Mouse (Mus musculus): ENCODE data around the gene Smarcal1. TPM values are rescaled to one million over a fixed set of nuclear protein-coding genes. Genes with fewer than 3 reads are reported as not detected.

The Smarcal1 gene
- polyA plus RNA-seq, 1 experiment = 20.2 TPM

DNA sequence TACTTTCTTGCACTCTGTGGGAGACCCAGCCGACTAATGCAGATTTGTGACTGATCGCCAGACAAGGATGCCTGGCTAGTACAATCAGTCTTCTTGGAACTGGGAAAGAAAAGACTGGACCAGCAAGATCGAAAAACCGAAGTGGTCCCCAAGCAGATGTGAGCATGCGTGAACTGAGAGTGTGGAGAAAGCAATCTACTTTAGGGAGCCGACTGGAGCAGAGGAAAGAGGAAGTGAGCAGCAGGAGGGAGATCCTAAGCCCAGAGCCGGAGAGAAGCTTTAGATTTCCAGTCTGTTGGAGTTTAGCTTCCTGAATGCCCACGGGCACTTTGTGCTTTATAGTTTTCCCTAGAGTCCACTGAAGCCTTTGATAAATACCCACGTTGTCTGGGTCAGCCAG is 16.0 kb upstream of the Smarcal1 start:
- H3K4me1 ChIP-seq (ENCODE audit: control insufficient read depth, insufficient read depth, low read length) = peaks cover 10% of the 10 kb centered on the region
- H3K27ac ChIP-seq (ENCODE audit: insufficient read depth, low read depth, low read length) = no peak overlapping the region
- peak overlapping the region; percentile 32 for H3K4me3 ChIP-seq (ENCODE audit: insufficient read depth, low read length)
- TF ChIP-seq CTCF (IDR thresholded peaks at IDR 0.05; ENCODE audit: low read depth, low read length) (no peak), POLR2A (IDR thresholded peaks at IDR 0.05; ENCODE audit: borderline replicate concordance, low read depth, low read length) (no peak)

DNA sequence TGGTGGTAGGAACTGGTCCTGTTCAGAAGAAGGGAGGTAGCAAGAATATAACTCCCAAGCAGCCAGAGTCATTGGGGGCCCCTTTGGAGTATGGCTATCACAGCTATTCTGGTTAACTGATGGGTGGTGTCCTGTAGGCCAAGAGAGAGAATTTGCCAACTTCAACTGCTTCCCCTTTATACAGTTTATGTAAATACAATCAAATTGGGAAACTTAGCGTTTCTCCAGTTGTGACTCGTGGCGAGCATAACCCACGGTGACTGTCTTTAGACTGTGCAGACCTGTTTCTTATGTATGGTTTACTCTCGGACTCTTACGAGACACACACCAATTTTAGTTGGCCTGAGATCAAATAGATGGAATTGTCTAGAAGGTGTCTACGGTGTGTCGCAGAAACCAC is 14.3 kb upstream of the Smarcal1 start:
- no peak overlapping the region for H3K4me3 ChIP-seq (ENCODE audit: insufficient read depth, low read length)
- H3K4me1 ChIP-seq (ENCODE audit: control insufficient read depth, insufficient read depth, low read length) = peaks cover 10% of the 10 kb centered on the region
- H3K27ac ChIP-seq (ENCODE audit: insufficient read depth, low read depth, low read length) = no peak overlapping the region
- TF ChIP-seq POLR2A (IDR thresholded peaks at IDR 0.05; ENCODE audit: borderline replicate concordance, low read depth, low read length) = no peak
- no peak for TF ChIP-seq CTCF (IDR thresholded peaks at IDR 0.05; ENCODE audit: low read depth, low read length)

DNA sequence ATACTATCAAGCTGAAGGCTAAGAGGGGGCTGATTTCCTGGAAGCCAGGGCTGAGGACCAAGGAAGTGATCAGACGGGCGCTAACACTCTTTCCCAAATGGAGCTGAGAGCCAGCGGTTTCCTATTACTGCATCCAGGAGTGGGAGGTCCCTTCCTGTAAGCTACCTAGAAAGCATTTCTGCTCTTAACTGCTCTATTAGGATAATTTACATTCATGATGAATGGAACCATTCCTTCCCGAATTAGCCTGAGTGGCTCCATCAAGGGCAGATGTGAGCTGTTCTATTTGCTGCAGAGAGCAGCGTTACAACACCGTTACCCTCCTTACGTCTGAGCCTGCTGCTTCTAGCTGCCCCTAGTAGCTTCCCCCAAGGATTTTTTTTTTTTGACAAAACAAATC is 9.0 kb upstream of the Smarcal1 start:
- Histone ChIP-seq H3K27ac (ENCODE audit: insufficient read depth, low read depth, low read length) (no peak overlapping the region), H3K4me3 (ENCODE audit: insufficient read depth, low read length) (no peak overlapping the region), H3K4me1 (ENCODE audit: control insufficient read depth, insufficient read depth, low read length) (peaks cover 3% of the 10 kb centered on the region)
- TF ChIP-seq POLR2A (IDR thresholded peaks at IDR 0.05; ENCODE audit: borderline replicate concordance, low read depth, low read length) (no peak), CTCF (IDR thresholded peaks at IDR 0.05; ENCODE audit: low read depth, low read length) (no peak)

DNA sequence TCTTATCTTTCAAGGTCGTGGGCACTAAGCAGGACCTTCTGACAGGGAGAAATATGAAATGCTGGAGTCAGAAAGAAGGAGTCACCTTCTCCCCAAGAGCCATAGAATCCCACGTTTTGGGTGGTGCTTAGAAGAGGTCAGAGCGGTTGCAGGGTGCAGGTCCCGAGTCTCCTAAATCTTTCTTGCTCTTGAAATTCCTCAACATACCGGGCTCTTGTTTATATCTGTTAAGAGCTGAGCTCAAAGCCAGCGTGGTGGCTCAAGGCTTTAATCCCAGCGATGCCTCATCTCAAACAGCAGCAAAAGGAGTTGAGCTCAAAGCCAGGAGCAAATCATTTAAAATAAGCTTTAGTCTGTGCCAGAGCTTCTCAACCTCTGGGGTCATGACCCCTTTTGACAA is 8.4 kb upstream of the Smarcal1 start:
- TF ChIP-seq POLR2A (IDR thresholded peaks at IDR 0.05; ENCODE audit: borderline replicate concordance, low read depth, low read length) = no peak
- Histone ChIP-seq H3K27ac (ENCODE audit: insufficient read depth, low read depth, low read length) (no peak overlapping the region), H3K4me3 (ENCODE audit: insufficient read depth, low read length) (no peak overlapping the region), H3K4me1 (ENCODE audit: control insufficient read depth, insufficient read depth, low read length) (peaks cover 3% of the 10 kb centered on the region)

DNA sequence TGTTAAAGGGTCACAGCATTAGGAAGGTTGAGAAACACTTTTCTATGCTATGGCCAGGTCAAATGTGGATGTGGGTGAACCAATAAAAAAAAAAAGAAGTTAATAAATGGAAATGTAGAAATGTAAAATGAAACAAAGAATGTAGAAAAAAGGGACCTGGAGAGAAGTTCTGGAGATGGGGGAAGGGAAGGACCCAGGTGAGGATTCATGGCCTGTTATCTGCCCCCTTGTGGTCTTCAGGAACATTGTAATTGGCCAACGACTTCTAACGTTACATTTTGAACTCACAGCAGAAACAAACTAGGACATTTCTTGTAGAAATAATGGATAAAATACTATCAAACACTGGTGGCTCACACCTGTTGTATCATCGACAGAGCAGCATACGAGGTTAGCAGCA is 7.9 kb upstream of the Smarcal1 start:
- TF ChIP-seq POLR2A (IDR thresholded peaks at IDR 0.05; ENCODE audit: borderline replicate concordance, low read depth, low read length) (no peak), CTCF (IDR thresholded peaks at IDR 0.05; ENCODE audit: low read depth, low read length) (no peak)
- Histone ChIP-seq H3K4me3 (ENCODE audit: insufficient read depth, low read length) (no peak overlapping the region), H3K4me1 (ENCODE audit: control insufficient read depth, insufficient read depth, low read length) (peaks cover 3% of the 10 kb centered on the region)

DNA sequence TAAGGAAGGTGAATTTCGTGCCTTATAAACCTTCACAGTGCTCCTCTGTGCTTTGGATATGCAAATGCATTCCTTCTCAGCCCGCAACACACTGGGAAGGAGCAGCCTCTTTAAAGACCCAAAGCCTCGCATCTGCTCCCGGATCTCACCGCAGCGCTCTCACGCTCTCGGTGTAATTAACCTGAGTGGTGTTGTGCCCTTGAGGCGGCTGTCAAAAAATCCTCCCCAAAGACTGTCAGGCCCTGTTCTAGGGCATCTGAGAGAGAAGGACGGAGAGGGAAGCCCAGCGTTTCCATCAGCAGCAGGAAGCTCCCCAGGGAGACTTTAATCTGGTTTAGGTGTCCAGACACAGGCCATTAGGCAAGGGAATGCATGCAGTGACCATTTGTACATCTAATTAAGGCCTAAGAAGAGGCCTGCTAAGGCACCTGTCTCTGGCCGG is 5.5 kb upstream of the Smarcal1 start:
- Histone ChIP-seq H3K4me1 (ENCODE audit: control insufficient read depth, insufficient read depth, low read length) (no peaks in the 10 kb centered on the region; the same call in 1 of the 2 replicates), H3K27ac (ENCODE audit: insufficient read depth, low read depth, low read length) (no peak overlapping the region), H3K4me3 (ENCODE audit: insufficient read depth, low read length) (no peak overlapping the region)
- TF ChIP-seq POLR2A (IDR thresholded peaks at IDR 0.05; ENCODE audit: borderline replicate concordance, low read depth, low read length) (no peak), CTCF (IDR thresholded peaks at IDR 0.05; ENCODE audit: low read depth, low read length) (no peak)

More for the DNA sequence above, 7.9 kb upstream of the Smarcal1 start:
- H3K27ac ChIP-seq (ENCODE audit: insufficient read depth, low read depth, low read length) = no peak overlapping the region

DNA sequence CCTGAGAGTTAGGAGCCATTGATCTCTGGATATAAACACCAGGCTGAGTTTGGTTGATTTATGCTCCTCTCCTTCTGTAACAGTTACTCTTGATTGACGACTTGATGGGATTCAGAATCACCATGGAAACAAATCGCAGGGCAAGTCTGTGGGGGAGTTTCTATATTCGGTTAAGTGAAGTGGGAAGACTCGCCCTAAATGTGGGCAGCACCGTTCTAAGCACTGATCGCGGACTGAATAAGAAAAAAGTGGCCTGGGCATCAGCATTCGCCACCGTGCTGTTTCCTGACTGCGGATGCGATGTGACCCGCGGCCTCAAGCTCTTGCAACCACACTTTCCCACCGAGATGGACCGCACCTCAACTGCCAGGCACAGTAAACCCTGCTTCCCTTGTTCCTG is 4.7 kb upstream of the Smarcal1 start:
- TF ChIP-seq POLR2A (IDR thresholded peaks at IDR 0.05; ENCODE audit: borderline replicate concordance, low read depth, low read length) (no peak), CTCF (IDR thresholded peaks at IDR 0.05; ENCODE audit: low read depth, low read length) (no peak)
- H3K4me3 ChIP-seq (ENCODE audit: insufficient read depth, low read length) = no peak overlapping the region
- no peaks in the 10 kb centered on the region; the same call in 1 of the 2 replicates for H3K4me1 ChIP-seq (ENCODE audit: control insufficient read depth, insufficient read depth, low read length)
- no peak overlapping the region for H3K27ac ChIP-seq (ENCODE audit: insufficient read depth, low read depth, low read length)

DNA sequence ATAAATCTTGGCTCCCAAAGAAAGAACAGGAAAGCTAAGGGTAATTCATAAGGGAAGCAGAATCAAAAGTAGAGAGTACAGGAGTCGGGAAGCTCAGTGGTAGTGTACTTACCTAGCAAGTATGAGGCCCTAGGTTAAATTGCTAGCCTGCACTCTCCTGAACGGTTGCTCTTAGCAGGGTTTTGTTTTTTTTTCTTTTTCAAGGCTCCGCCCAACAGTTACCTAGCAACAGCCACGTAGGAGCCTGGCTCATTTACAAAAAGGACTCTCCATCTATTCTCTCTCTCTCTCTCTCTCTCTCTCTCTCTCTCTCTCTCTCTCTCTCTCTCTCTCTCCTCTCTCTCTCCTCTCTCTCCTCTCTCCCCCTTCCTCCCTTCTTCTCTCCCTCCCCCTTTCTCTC is 4.2 kb upstream of the Smarcal1 start:
- no peak overlapping the region for H3K4me3 ChIP-seq (ENCODE audit: insufficient read depth, low read length)
- TF ChIP-seq POLR2A (IDR thresholded peaks at IDR 0.05; ENCODE audit: borderline replicate concordance, low read depth, low read length) (no peak), CTCF (IDR thresholded peaks at IDR 0.05; ENCODE audit: low read depth, low read length) (no peak)
- H3K27ac ChIP-seq (ENCODE audit: insufficient read depth, low read depth, low read length) = no peak overlapping the region
- no peaks in the 10 kb centered on the region; the same call in 1 of the 2 replicates for H3K4me1 ChIP-seq (ENCODE audit: control insufficient read depth, insufficient read depth, low read length)

DNA sequence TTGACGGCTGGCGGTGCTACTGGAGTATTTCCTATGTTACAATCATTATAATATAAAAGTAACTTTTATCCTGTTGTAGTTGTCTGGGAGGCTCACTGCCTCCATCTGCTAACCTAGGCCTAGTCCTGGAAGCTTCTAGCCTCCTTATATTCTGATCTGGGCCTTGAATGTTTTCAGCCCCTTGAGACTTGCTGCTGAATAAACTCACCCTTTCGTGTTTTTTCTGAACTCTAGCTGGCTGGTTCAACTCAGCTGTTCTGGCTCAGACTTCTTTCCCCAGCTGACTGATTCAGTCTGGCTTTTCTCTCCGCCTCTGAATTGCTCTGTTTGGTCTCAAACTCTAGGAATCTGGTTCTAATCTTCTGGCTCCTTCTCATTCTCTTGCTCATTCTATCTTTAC is 855 bp downstream of the Smarcal1 start:
- TF ChIP-seq CTCF (IDR thresholded peaks at IDR 0.05; ENCODE audit: low read depth, low read length) (no peak), POLR2A (IDR thresholded peaks at IDR 0.05; ENCODE audit: borderline replicate concordance, low read depth, low read length) (no peak)
- peaks cover 9% of the 10 kb centered on the region for H3K4me1 ChIP-seq (ENCODE audit: control insufficient read depth, insufficient read depth, low read length)
- peak overlapping the region; percentile 93 for H3K4me3 ChIP-seq (ENCODE audit: insufficient read depth, low read length)
- H3K27ac ChIP-seq (ENCODE audit: insufficient read depth, low read depth, low read length) = no peak overlapping the region

DNA sequence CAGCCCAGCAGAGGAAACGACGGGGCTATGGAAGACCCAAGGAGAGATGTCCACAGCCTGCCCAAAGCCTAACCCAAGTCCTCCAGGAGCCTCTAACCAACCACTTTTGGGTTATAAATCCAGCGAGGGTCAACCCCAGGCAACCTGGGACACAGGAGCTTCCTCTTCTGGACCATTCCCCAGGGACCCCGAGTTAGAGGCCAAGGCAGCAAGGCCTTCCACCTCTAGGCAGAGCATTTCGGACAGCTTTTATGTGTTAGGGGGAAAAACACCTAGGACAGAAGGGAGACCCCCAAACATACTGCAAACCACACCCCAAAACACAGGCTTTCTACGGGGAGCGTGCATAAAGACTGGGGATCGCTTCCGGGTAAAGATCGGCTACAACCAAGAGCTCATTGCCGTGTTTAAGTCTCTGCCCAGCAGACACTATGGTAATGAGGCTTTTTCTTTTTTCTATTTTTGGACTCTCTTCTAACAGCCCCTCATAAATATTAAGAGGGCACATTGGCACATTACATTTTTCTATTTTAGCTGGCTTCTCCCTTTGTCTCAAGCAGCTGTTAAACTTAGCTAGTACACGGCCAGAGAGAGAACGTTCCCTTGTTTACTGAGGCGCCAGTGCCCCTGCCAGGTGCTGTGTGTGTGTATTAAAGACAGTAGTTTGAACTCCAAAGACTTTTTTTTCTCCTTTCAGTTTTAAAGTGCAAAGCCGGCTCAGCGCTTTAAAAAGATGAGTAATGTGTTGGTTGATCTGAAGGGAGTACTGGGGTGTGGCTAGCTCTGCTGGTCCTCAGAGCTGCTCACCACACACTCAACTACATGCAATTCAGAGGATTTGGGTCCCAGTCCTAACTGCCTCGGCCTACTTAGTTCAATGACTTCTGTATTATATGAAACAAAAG is 3.2 kb downstream of the Smarcal1 start:
- TF ChIP-seq POLR2A (IDR thresholded peaks at IDR 0.05; ENCODE audit: borderline replicate concordance, low read depth, low read length) (no peak), CTCF (IDR thresholded peaks at IDR 0.05; ENCODE audit: low read depth, low read length) (no peak)
- H3K4me3 ChIP-seq (ENCODE audit: insufficient read depth, low read length) = no peak overlapping the region
- no peak overlapping the region for H3K27ac ChIP-seq (ENCODE audit: insufficient read depth, low read depth, low read length)
- peaks cover 9% of the 10 kb centered on the region for H3K4me1 ChIP-seq (ENCODE audit: control insufficient read depth, insufficient read depth, low read length)
